Mouse (Mus musculus): ENCODE data around the gene Trmt2a. TPM values are rescaled to one million over a fixed set of nuclear protein-coding genes. Genes with fewer than 3 reads are reported as not detected.

The Trmt2a gene
- total and polyA plus RNA-seq, 3 experiments: 155 to 252 (median 196) TPM

- Histone ChIP-seq H3K4me3 (replicated peaks in 1 of 3; ENCODE audit: low read depth in 2 of 3, low read length in 2 of 3, poor library complexity in 1 of 3) (peak overlapping the region in 2 of 3 experiments; percentile 19 to 78), H3K4me2 (ENCODE audit: insufficient read depth, low read depth, poor library complexity, severe bottlenecking) (peak overlapping the region; percentile 94; the same call in 1 of the 2 replicates), H3K9me3 (replicated peaks; ENCODE audit: low read length) (no peaks in the 10 kb centered on the region), H3K27me3 (replicated peaks) (no peaks in the 10 kb centered on the region), H3K36me3 (replicated peaks in 1 of 2; ENCODE audit: control insufficient read depth in 1 of 2, insufficient read depth in 1 of 2, low read length in 1 of 2) (peaks cover 59 to 73% of the 10 kb centered on the region in 2 experiments), H3K79me2 (replicated peaks; ENCODE audit: control insufficient read depth, extremely low read depth, insufficient read depth, poor library complexity, severe bottlenecking) (peaks cover 46% of the 10 kb centered on the region), H3K9ac (ENCODE audit: insufficient read depth, low read depth) (peak overlapping the region; percentile 93), H3K27ac (ENCODE audit: insufficient read depth, low read depth) (no peak overlapping the region), H3K4me1 (ENCODE audit: control insufficient read depth in 1 of 2, insufficient read depth in 2 of 2) (peaks cover 11 to 35% of the 10 kb centered on the region in 2 experiments)
- dilution Hi-C loops (cut with MboI; ENCODE audit: extremely low pct_ligation_motif_present, extremely low pct_unique_long_range_greater_than_20kb, low sequenced_read_pairs): no loop called here
- no peak for DNase-seq (ENCODE audit: extremely low read depth)
- in situ Hi-C loops (cut with MboI; ENCODE audit: low pct_ligation_motif_present, low pct_unique_long_range_greater_than_20kb, low sequenced_read_pairs): loop anchor here (5.0 kb wide), 1 partner anchor 36 kb away; the partner anchor contains the start of gene Dgcr8
- TF ChIP-seq USF2 (conservative IDR thresholded peaks at IDR 0.05; ENCODE audit: low read depth, low read length): no peak
- TF ChIP-seq POLR2A (IDR thresholded peaks at IDR 0.05; ENCODE audit: low read depth, low read length): peak; percentile 41; the same call in 1 of the 2 replicates
- no peak for TF ChIP-seq EP300 (IDR thresholded peaks at IDR 0.05; ENCODE audit: low read length)
- no peak for TF ChIP-seq TBP (conservative IDR thresholded peaks at IDR 0.05; ENCODE audit: low read depth, low read length)
- TF ChIP-seq CHD2 (IDR thresholded peaks at IDR 0.05; ENCODE audit: low read length): 0 out of 2 replicates have a peak, but pooled peaks have one; percentile 23
- no peak for TF ChIP-seq ELF1 (IDR thresholded peaks at IDR 0.05; ENCODE audit: low read depth, low read length)
- TF ChIP-seq HCFC1 (IDR thresholded peaks at IDR 0.05; ENCODE audit: low read depth, low read length): no peak
- no peak for TF ChIP-seq NELFE (IDR thresholded peaks at IDR 0.05; ENCODE audit: low read depth, low read length)
- no peak for TF ChIP-seq KAT2A (IDR thresholded peaks at IDR 0.05; ENCODE audit: insufficient replicate concordance, low read length)
- no peak for TF ChIP-seq CTCF (conservative IDR thresholded peaks at IDR 0.05 in 1 of 2, IDR thresholded peaks at IDR 0.05 in 1 of 2; ENCODE audit: low read depth in 2 of 2, low read length in 2 of 2)
- TF ChIP-seq TCF12 (IDR thresholded peaks at IDR 0.05; ENCODE audit: low read depth, low read length): no peak
- TF ChIP-seq MYC (IDR thresholded peaks at IDR 0.05; ENCODE audit: low read depth, low read length): no peak
- TF ChIP-seq ZMIZ1 (IDR thresholded peaks at IDR 0.05; ENCODE audit: low read depth, low read length): 0 out of 2 replicates have a peak, but pooled peaks have one; percentile 54
- no peak for TF ChIP-seq GABPA (IDR thresholded peaks at IDR 0.05; ENCODE audit: insufficient replicate concordance, low read depth, low read length)
- TF ChIP-seq NRF1 (IDR thresholded peaks at IDR 0.05; ENCODE audit: low read depth, low read length): no peak
- TF ChIP-seq IRF4 (IDR thresholded peaks at IDR 0.05; ENCODE audit: low read depth, low read length): no peak
- no peak for TF ChIP-seq MAX (IDR thresholded peaks at IDR 0.05; ENCODE audit: low read length)
- 0 out of 2 replicates have a peak, but pooled peaks have one; percentile 9 for TF ChIP-seq SIN3A (IDR thresholded peaks at IDR 0.05; ENCODE audit: low read length)
- no peak for TF ChIP-seq MXI1 (IDR thresholded peaks at IDR 0.05; ENCODE audit: low read depth, low read length)
- TF ChIP-seq MAFK (IDR thresholded peaks at IDR 0.05; ENCODE audit: insufficient replicate concordance, low read length): no peak
- no peak for TF ChIP-seq ZC3H11A (IDR thresholded peaks at IDR 0.05; ENCODE audit: low read depth, low read length)
- no peak for TF ChIP-seq PAX5 (IDR thresholded peaks at IDR 0.05; ENCODE audit: low read length)
- TF ChIP-seq BHLHE40 (IDR thresholded peaks at IDR 0.05; ENCODE audit: low read depth, low read length): no peak
- no peak for TF ChIP-seq MEF2A (IDR thresholded peaks at IDR 0.05; ENCODE audit: borderline replicate concordance, low read depth, low read length)
- no peak for TF ChIP-seq ZKSCAN1 (IDR thresholded peaks at IDR 0.05; ENCODE audit: borderline replicate concordance, low read depth, low read length)
- no peak for TF ChIP-seq ETS1 (conservative IDR thresholded peaks at IDR 0.05; ENCODE audit: low read depth, low read length)
- TF ChIP-seq JUN (IDR thresholded peaks at IDR 0.05; ENCODE audit: insufficient read depth, low read depth, low read length): no peak
These were observed 2.6 kb downstream of the Trmt2a start for GRCm38 (mm10) chr16:18250828-18251790.

Measured in CH12.LX (cell line).